23 mouse cellular contexts compared by ENCODE assay signal in the genomic region with DNA sequence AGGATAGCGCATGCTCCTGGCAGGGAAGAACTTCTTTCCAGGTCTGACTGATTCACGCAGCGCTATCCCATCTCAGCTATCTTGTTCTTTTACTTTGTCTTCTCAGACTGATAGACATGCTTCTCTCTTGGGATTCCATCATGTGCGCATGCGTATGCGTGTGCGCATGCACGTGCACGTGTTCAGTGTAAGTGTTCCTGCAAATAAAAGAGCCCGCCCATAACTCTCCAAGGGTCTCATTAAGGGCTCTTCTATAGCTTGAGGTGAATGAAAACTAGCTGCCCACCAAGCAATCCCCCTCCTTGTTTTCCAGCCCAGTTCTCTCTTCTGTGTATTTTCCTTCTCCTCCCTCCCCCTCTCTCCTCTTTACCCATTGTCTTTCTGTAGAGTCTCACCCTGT.
"Had no signal": no experiment of that assay in that cellular context is flagged by ENCODE, and none has a peak within 500 bp of the region (broad histone marks: within the 10 kb centered on the region; RNA-seq: fewer than 3 reads in every experiment).

No protein-coding gene starts in this region.

- H3K27ac ChIP-seq: kidney, postnatal 0 days; layer of hippocampus, adult 2 months; limb, embryonic 10.5 days; limb, embryonic 13.5 days; liver, embryonic 12.5 days; liver, embryonic 15.5 days; lung, embryonic 15.5 days; neural tube, embryonic 12.5 days; neural tube, embryonic 15.5 days; stomach, embryonic 15.5 days had no signal

- H3K9ac ChIP-seq: limb, embryonic 13.5 days; liver, embryonic 12.5 days; liver, embryonic 15.5 days; lung, embryonic 15.5 days; neural tube, embryonic 12.5 days; neural tube, embryonic 15.5 days; stomach, embryonic 15.5 days had no signal

- DNase-seq: kidney, adult 2 months; kidney, postnatal 25 days; layer of hippocampus, adult 9-11 months; liver; lung, adult 18-20 months; lung, postnatal 10 days; lung, postnatal 36 days; retina, postnatal 1 day; right cerebral cortex, postnatal 25 days; spleen, adult 18-20 months; thymus, postnatal 25 days had no signal

- H3K36me3 ChIP-seq: limb, embryonic 10.5 days; limb, embryonic 13.5 days; liver, embryonic 12.5 days; liver, embryonic 15.5 days; lung, embryonic 15.5 days; neural tube, embryonic 12.5 days; neural tube, embryonic 15.5 days; stomach, embryonic 15.5 days had no signal

- H3K4me3 ChIP-seq: layer of hippocampus, adult 2 months; limb, embryonic 10.5 days; limb, embryonic 13.5 days; liver, embryonic 12.5 days; liver, embryonic 15.5 days; lung, embryonic 15.5 days; megakaryocyte, embryonic 14.5 days; neural tube, embryonic 12.5 days; neural tube, embryonic 15.5 days; stomach, embryonic 15.5 days had no signal

- H3K27me3 ChIP-seq: limb, embryonic 13.5 days; liver, embryonic 12.5 days; liver, embryonic 15.5 days; lung, embryonic 15.5 days; megakaryocyte, embryonic 14.5 days; neural tube, embryonic 12.5 days; neural tube, embryonic 15.5 days; stomach, embryonic 15.5 days had no signal

- H3K9me3 ChIP-seq: limb, embryonic 10.5 days; limb, embryonic 13.5 days; liver, embryonic 12.5 days; liver, embryonic 15.5 days; lung, embryonic 15.5 days; neural tube, embryonic 12.5 days; neural tube, embryonic 15.5 days; stomach, embryonic 15.5 days had no signal

- H3K4me1 ChIP-seq: liver, embryonic 12.5 days; liver, embryonic 15.5 days; lung, embryonic 15.5 days; megakaryocyte, embryonic 14.5 days; stomach, embryonic 15.5 days had no signal

- ATAC-seq: intestine, postnatal 0 days; liver, embryonic 12.5 days had no signal

- H3K4me2 ChIP-seq: limb, embryonic 13.5 days; liver, embryonic 12.5 days; liver, embryonic 15.5 days; lung, embryonic 15.5 days; neural tube, embryonic 12.5 days; neural tube, embryonic 15.5 days; stomach, embryonic 15.5 days had no signal
